Mouse (Mus musculus) olfactory bulb, adult 2 months (tissue): Measurements from ENCODE around the gene Ap5s1.

Experiments used
- CTCF ChIP-seq: fragments of 200-500 bp; IDR thresholded peaks from 2 replicates; pipeline ENCODE4 v1.5.1; 2012; ENCODE audit warnings: low read depth, mild to moderate bottlenecking, low read length, moderate library complexity; ENCODE audit not compliant: insufficient read depth
- POLR2A ChIP-seq: fragments of 200-500 bp; IDR thresholded peaks from 2 replicates; pipeline ENCODE4 v1.6.1; 2012; ENCODE audit warnings: mild to moderate bottlenecking, low read depth, low read length, moderate library complexity; ENCODE audit not compliant: insufficient read depth

GRCm38 (mm10) chr2:131190344-131191004 is 16.4 kb upstream of the Ap5s1 start:
- TF ChIP-seq CTCF (no peak), POLR2A (no peak)
